Mouse (Mus musculus): ENCODE results near the gene Cdc37l1. TPM values are rescaled to one million over a fixed set of nuclear protein-coding genes. Genes with fewer than 3 reads are reported as not detected.
"Not testable (repeated sequence)": the region's sequence is repeated elsewhere in the genome, so short reads cannot be mapped to it uniquely, and the experiment has no call there.

Cdc37l1 gene
- polyA plus RNA-seq, 1 experiment from 2014 or later = 40.5 TPM

DNA sequence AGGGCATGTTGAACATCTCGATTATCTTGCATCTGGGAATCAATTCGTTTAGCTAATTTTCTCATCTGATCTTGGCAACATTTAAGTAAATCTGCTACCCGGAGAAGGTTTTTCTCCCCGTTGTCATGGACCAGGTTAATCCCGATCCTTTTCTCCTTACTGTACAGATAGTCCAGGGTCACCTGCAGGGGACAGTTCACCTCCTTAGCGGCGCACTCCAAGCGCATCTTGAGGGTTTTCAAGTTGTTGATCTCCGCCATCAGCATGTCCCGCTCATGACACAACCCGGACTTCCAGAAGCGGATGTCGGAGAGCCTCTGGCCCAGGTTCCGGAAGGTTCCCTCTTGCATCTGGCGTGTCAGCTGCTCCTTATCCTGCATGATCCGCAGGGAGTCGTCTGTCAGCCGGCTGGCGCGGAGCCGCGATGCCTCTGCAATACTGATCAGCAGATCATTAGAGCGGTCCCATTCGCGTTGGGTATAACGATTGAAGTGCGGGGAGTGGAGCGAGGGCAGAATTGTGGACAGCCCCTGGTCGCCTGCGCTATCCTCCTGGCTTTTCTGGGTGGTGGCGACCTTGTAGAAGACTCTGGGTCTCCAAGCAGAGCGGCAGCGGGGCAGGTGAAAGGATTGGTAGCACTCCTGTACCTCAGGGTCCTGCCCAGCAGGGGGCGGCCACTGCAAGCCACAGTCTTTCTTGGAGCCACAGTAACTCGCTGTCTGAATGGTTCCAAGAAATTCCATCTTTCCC, 15.1 kb upstream of the Cdc37l1 start:
- WGBS = 23% methylated on average over 35 of the region's 35 CpGs
- H3K27me3 ChIP-seq (ENCODE audit: low read depth, poor library complexity, severe bottlenecking) = peaks cover 20% of the 10 kb centered on the region
- peak overlapping the region; percentile 52 for H3K4me3 ChIP-seq
- peak; percentile 87 for DNase-seq (ENCODE audit: low spot score)
- no peak overlapping the region for H3K27ac ChIP-seq
- H3K36me3 ChIP-seq = no peaks in the 10 kb centered on the region
- H3K9me3 ChIP-seq (replicated peaks) = no peaks in the 10 kb centered on the region
- peaks cover 8% of the 10 kb centered on the region; the same call in 1 of the 2 replicates for H3K4me1 ChIP-seq

DNA sequence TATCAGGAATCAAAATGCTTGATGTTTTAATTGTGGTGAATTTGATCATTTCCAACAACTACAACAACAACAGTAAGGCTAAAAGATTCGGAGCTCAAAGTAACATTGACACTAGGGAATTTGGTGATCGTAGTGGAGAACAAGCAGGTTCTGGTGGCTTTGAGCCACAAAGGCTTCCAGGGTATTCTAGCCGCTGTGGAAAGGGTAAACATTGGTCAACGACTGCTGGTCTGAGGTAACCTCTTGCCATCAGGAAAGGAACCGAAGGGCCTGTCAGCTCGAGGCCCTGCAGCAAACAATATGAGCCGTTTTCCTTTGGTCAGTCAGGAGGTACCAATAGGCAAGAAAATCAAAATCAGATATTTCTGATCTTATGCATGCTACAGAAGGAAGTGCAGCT, 7.5 kb upstream of the Cdc37l1 start:
- WGBS = 77% methylated on average over 7 of the region's 7 CpGs
- Histone ChIP-seq H3K4me3 (no peak overlapping the region), H3K9me3 (replicated peaks) (no peaks in the 10 kb centered on the region), H3K4me1 (no peaks in the 10 kb centered on the region), H3K36me3 (no peaks in the 10 kb centered on the region), H3K27ac (no peak overlapping the region), H3K27me3 (ENCODE audit: low read depth, poor library complexity, severe bottlenecking) (no peaks in the 10 kb centered on the region)
- no peak for DNase-seq (ENCODE audit: low spot score)

DNA sequence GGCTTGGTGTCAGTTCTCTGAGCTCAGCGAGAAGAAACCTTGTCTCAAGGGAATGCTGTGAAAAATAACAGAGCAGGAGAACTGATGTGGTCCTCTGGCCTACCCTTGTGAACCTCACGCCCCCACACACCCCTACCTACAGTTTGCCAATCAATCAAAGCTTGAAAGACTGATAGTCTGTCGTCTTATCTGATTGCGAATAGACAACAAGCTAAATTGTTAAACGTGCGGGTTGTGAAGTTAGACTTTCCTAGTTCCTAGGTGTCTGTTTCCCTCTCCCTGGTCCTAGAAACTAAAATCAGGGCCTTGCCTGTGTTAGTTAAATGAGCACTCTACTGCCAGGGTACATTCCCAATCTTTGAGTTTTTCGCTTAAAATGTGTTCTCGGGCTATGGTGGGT, 637 bp upstream of the Cdc37l1 start:
- WGBS = 64% methylated on average over 8 of the region's 8 CpGs
- peak overlapping the region; percentile 90 for H3K27ac ChIP-seq

GRCm38 (mm10) chr19:28990590-28991221, 554 bp downstream of the Cdc37l1 start:
- DNase-seq (ENCODE audit: low spot score) = no peak

More for the DNA sequence above, 637 bp upstream of the Cdc37l1 start:
- H3K9me3 ChIP-seq (replicated peaks) = no peaks in the 10 kb centered on the region
- H3K27me3 ChIP-seq (ENCODE audit: low read depth, poor library complexity, severe bottlenecking) = no peaks in the 10 kb centered on the region
- peaks cover 22% of the 10 kb centered on the region for H3K36me3 ChIP-seq
- DNase-seq (ENCODE audit: low spot score) = no peak
- peak overlapping the region; percentile 88 for H3K4me3 ChIP-seq
- H3K4me1 ChIP-seq = peaks cover 13% of the 10 kb centered on the region

GRCm38 (mm10) chr19:28991391-28991790, 1.2 kb downstream of the Cdc37l1 start:
- DNase-seq (ENCODE audit: low spot score) = no peak
- Histone ChIP-seq H3K9me3 (replicated peaks) (no peaks in the 10 kb centered on the region), H3K27me3 (ENCODE audit: low read depth, poor library complexity, severe bottlenecking) (no peaks in the 10 kb centered on the region), H3K27ac (no peak overlapping the region), H3K4me3 (peak overlapping the region; percentile 88), H3K4me1 (peaks cover 13% of the 10 kb centered on the region), H3K36me3 (peaks cover 41% of the 10 kb centered on the region)
- WGBS = 71% methylated on average over 5 of the region's 5 CpGs

More at GRCm38 (mm10) chr19:28990590-28991221, 554 bp downstream of the Cdc37l1 start:
- H3K9me3 ChIP-seq (replicated peaks) = no peaks in the 10 kb centered on the region
- peak overlapping the region; percentile 88 for H3K4me3 ChIP-seq
- H3K27me3 ChIP-seq (ENCODE audit: low read depth, poor library complexity, severe bottlenecking) = no peaks in the 10 kb centered on the region
- H3K36me3 ChIP-seq = peaks cover 34% of the 10 kb centered on the region
- WGBS = 3% methylated on average over 41 of the region's 41 CpGs
- H3K4me1 ChIP-seq = peaks cover 13% of the 10 kb centered on the region
- H3K27ac ChIP-seq = peak overlapping the region; percentile 90

DNA sequence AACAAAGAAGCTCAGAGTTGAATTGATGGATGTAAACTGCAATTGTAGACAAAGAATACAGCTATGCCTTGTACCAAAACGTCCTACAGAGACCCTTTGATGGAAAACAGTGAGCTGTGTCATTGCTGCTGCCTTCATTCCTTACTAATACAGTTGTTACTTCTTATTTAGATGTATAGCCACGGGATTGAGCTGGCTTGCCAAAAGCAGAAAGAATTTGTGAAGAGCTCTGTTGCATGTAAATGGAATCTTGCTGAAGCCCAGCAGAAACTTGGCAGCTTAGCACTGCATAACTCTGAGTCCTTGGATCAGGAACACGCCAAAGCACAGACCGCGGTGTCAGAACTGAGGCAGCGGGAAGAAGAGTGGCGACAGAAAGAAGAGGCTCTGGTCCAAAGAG, 4.7 kb downstream of the Cdc37l1 start:
- H3K4me1 ChIP-seq = peaks cover 8% of the 10 kb centered on the region
- 92% methylated on average over 7 of the region's 7 CpGs for WGBS
- no peak overlapping the region for H3K4me3 ChIP-seq
- no peaks in the 10 kb centered on the region for H3K27me3 ChIP-seq (ENCODE audit: low read depth, poor library complexity, severe bottlenecking)
- no peaks in the 10 kb centered on the region for H3K9me3 ChIP-seq (replicated peaks)
- peaks cover 68% of the 10 kb centered on the region for H3K36me3 ChIP-seq
- H3K27ac ChIP-seq = no peak overlapping the region
- DNase-seq (ENCODE audit: low spot score) = no peak

DNA sequence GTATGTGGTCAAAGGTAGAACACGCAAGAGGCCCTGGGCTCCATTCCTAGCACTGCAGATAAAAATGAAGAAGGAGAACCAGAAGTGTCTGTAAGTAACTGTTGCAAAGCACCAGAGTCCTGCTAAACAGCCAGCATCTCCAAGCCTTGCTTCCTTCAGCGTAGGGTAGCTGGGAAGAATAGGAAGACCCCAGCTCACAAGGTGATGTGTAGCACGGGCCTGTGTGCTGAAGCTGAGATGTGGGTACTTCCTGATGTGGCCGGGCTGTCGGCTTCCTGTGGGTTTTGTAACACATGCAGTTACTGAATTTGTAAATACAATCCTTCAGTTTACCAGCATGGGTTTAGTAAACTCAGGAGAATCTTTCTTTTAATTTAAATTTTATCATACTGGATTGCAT, 5.2 kb downstream of the Cdc37l1 start:
- no peaks in the 10 kb centered on the region for H3K27me3 ChIP-seq (ENCODE audit: low read depth, poor library complexity, severe bottlenecking)
- 91% methylated on average over 5 of the region's 5 CpGs for WGBS
- no peaks in the 10 kb centered on the region for H3K9me3 ChIP-seq (replicated peaks)
- peaks cover 73% of the 10 kb centered on the region for H3K36me3 ChIP-seq
- H3K4me3 ChIP-seq = no peak overlapping the region
- DNase-seq (ENCODE audit: low spot score) = no peak
- H3K4me1 ChIP-seq = peaks cover 8% of the 10 kb centered on the region
- H3K27ac ChIP-seq = no peak overlapping the region

GRCm38 (mm10) chr19:28997976-28998630, 8.0 kb downstream of the Cdc37l1 start:
- Histone ChIP-seq H3K9me3 (replicated peaks) (no peaks in the 10 kb centered on the region), H3K4me1 (no peaks in the 10 kb centered on the region), H3K27me3 (ENCODE audit: low read depth, poor library complexity, severe bottlenecking) (no peaks in the 10 kb centered on the region), H3K27ac (no peak overlapping the region), H3K4me3 (no peak overlapping the region), H3K36me3 (peaks cover 92% of the 10 kb centered on the region)
- 95% methylated on average over 4 of the region's 4 CpGs for WGBS
- no peak for DNase-seq (ENCODE audit: low spot score)

GRCm38 (mm10) chr19:29000321-29000720, 10.2 kb downstream of the Cdc37l1 start:
- not testable (repeated sequence) for H3K4me3 ChIP-seq; H3K9me3 ChIP-seq (replicated peaks); H3K27ac ChIP-seq; DNase-seq (ENCODE audit: low spot score); H3K27me3 ChIP-seq (ENCODE audit: low read depth, poor library complexity, severe bottlenecking); H3K4me1 ChIP-seq
- peaks cover 82% of the 10 kb centered on the region for H3K36me3 ChIP-seq
- 96% methylated on average over 16 of the region's 16 CpGs for WGBS

- WGBS = 87% methylated on average over 3 of the region's 3 CpGs
Observed at GRCm38 (mm10) chr19:29008069-29008706, 18.0 kb downstream of the Cdc37l1 start.

GRCm38 (mm10) chr19:29009046-29009445, 18.9 kb downstream of the Cdc37l1 start:
- H3K4me3 ChIP-seq = no peak overlapping the region
- H3K27me3 ChIP-seq (ENCODE audit: low read depth, poor library complexity, severe bottlenecking) = no peaks in the 10 kb centered on the region
- 95% methylated on average over 11 of the region's 11 CpGs for whole genome bisulfite sequencing
- H3K4me1 ChIP-seq = no peaks in the 10 kb centered on the region
- peaks cover 84% of the 10 kb centered on the region for H3K36me3 ChIP-seq
- no peak overlapping the region for H3K27ac ChIP-seq
- no peak for DNase-seq (ENCODE audit: low spot score)
- H3K9me3 ChIP-seq (replicated peaks) = no peaks in the 10 kb centered on the region

More at GRCm38 (mm10) chr19:29008069-29008706, 18.0 kb downstream of the Cdc37l1 start:
- Histone ChIP-seq H3K27ac (no peak overlapping the region), H3K4me1 (no peaks in the 10 kb centered on the region), H3K27me3 (ENCODE audit: low read depth, poor library complexity, severe bottlenecking) (no peaks in the 10 kb centered on the region), H3K9me3 (replicated peaks) (no peaks in the 10 kb centered on the region), H3K4me3 (no peak overlapping the region), H3K36me3 (peaks cover 78% of the 10 kb centered on the region)
- no peak for DNase-seq (ENCODE audit: low spot score)

GRCm38 (mm10) chr19:29011355-29011990, 21.3 kb downstream of the Cdc37l1 start:
- Histone ChIP-seq H3K9me3 (replicated peaks) (no peaks in the 10 kb centered on the region), H3K4me3 (no peak overlapping the region), H3K27ac (no peak overlapping the region), H3K4me1 (peaks cover 12% of the 10 kb centered on the region), H3K27me3 (ENCODE audit: low read depth, poor library complexity, severe bottlenecking) (no peaks in the 10 kb centered on the region), H3K36me3 (peaks cover 90% of the 10 kb centered on the region)
- 85% methylated on average over 12 of the region's 12 CpGs for WGBS
- DNase-seq (ENCODE audit: low spot score) = no peak
